Mouse (Mus musculus) spleen, adult 2 months (tissue): ENCODE results near the gene Doc2a. TPM values are rescaled to one million over a fixed set of nuclear protein-coding genes. Genes with fewer than 3 reads are reported as not detected.

Source experiments
- DNase-seq, 2 experiments: peaks; one replicate each; pipeline versions ENCODE4 v3.0.0 to v3.0.0-alpha.2; 2012 to 2021; ENCODE audit warnings: low spot score in 2 of 2, low read depth in 1 of 2
- H3K27ac ChIP-seq: fragments of 200-500 bp; 2 replicates; pipeline ENCODE4 v1.5.1; 2012; ENCODE audit warnings: low read length, inconsistent platforms; ENCODE audit not compliant: insufficient read depth
- H3K27me3 ChIP-seq: fragments of 200-500 bp; 2 replicates; pipeline ENCODE4 v1.6.1; 2012; ENCODE audit warnings: mild to moderate bottlenecking, moderate library complexity, low read length, inconsistent platforms; ENCODE audit not compliant: control insufficient read depth, insufficient read depth
- H3K36me3 ChIP-seq: fragments of 200-500 bp; 2 replicates; pipeline ENCODE4 v1.6.1; 2012; ENCODE audit warnings: mild to moderate bottlenecking, low read length, inconsistent platforms; ENCODE audit not compliant: control insufficient read depth, insufficient read depth
- H3K4me1 ChIP-seq: fragments of 200-500 bp; 2 replicates; pipeline ENCODE4 v1.6.1; 2011; ENCODE audit warnings: inconsistent platforms; ENCODE audit not compliant: control insufficient read depth, insufficient read depth, insufficient read length
- H3K4me3 ChIP-seq: fragments of 200-500 bp; 2 replicates; pipeline ENCODE4 v1.5.1; 2011; ENCODE audit warnings: mild to moderate bottlenecking, inconsistent platforms; ENCODE audit not compliant: insufficient read depth, insufficient read length; ENCODE audit errors: extremely low read depth
- CTCF ChIP-seq: fragments of 200-500 bp; IDR thresholded peaks from 2 replicates; pipeline ENCODE4 v1.5.1; 2011; ENCODE audit warnings: mild to moderate bottlenecking, inconsistent platforms; ENCODE audit not compliant: insufficient read depth, insufficient read length, insufficient replicate concordance; ENCODE audit errors: extremely low read depth
- POLR2A ChIP-seq: fragments of 200-500 bp; IDR thresholded peaks from 2 replicates; pipeline ENCODE4 v1.6.1; 2011; ENCODE audit warnings: low read depth, low read length, inconsistent platforms
- WGBS: fragments of 180-500 bp; shearing (Covaris S2); methylation state at CpG from one replicate; pipeline ENCODE4 v1.1.7; 2018; 5-methylcytosine and 5-hydroxymethylcytosine counted together
- polyA plus RNA-seq: library from polyadenylated mRNA; depleted of rRNA; stranded (reverse); fragments of >200 nt; gene quantifications from 2 replicates; pipeline ENCODE4 v1.2.3, GENCODE M21; 2012

The Doc2a gene
- polyA plus RNA-seq, 1 experiment, result not detected

GRCm38 (mm10) chr7:126853454-126853853 lies 6.2 kb downstream of the Doc2a start:
- TF ChIP-seq POLR2A (no peak), CTCF (no peak)
- no peak for DNase-seq
- 85% methylated on average over 5 of the region's 5 CpGs for WGBS
- Histone ChIP-seq H3K36me3 (peaks cover 27% of the 10 kb centered on the region), H3K4me1 (no peaks in the 10 kb centered on the region), H3K27me3 (peaks cover 5% of the 10 kb centered on the region; the same call in 1 of the 2 replicates), H3K4me3 (no peak overlapping the region), H3K27ac (no peak overlapping the region)

GRCm38 (mm10) chr7:126855641-126856040 lies 8.4 kb downstream of the Doc2a start:
- peaks cover 33% of the 10 kb centered on the region for H3K36me3 ChIP-seq
- WGBS, result 95% methylated on average over 3 of the region's 3 CpGs

GRCm38 (mm10) chr7:126856741-126857420 lies 9.7 kb downstream of the Doc2a start:
- no peaks in the 10 kb centered on the region for H3K27me3 ChIP-seq
- peaks cover 31% of the 10 kb centered on the region for H3K36me3 ChIP-seq
- no peaks in the 10 kb centered on the region; the same call in 1 of the 2 replicates for H3K4me1 ChIP-seq
- WGBS, result 81% methylated on average over 9 of the region's 9 CpGs
- H3K27ac ChIP-seq, result no peak overlapping the region
- no peak overlapping the region for H3K4me3 ChIP-seq
- no peak for TF ChIP-seq CTCF
- TF ChIP-seq POLR2A, result no peak
- DNase-seq, result no peak

More at GRCm38 (mm10) chr7:126855641-126856040, 8.4 kb downstream of the Doc2a start:
- TF ChIP-seq CTCF, result no peak
- TF ChIP-seq POLR2A, result no peak
- Histone ChIP-seq H3K27ac (no peak overlapping the region), H3K4me1 (no peaks in the 10 kb centered on the region), H3K27me3 (no peaks in the 10 kb centered on the region), H3K4me3 (no peak overlapping the region)
- no peak for DNase-seq

- H3K27ac ChIP-seq, result no peak overlapping the region; the same call in 1 of the 2 replicates
- TF ChIP-seq CTCF (no peak), POLR2A (no peak)
- 40% methylated on average over 5 of the region's 5 CpGs for whole genome bisulfite sequencing
- H3K27me3 ChIP-seq, result no peaks in the 10 kb centered on the region
- no peak for DNase-seq
- H3K36me3 ChIP-seq, result peaks cover 11% of the 10 kb centered on the region
- H3K4me3 ChIP-seq, result peak overlapping the region; percentile 76
- H3K4me1 ChIP-seq, result no peaks in the 10 kb centered on the region; the same call in 1 of the 2 replicates
These were observed 13.8 kb downstream of the Doc2a start for GRCm38 (mm10) chr7:126860987-126861386.

- Histone ChIP-seq H3K27ac (peak within 1 kb of the TSS; percentile 71), H3K4me3 (peak within 1 kb of the TSS; percentile 76), H3K27me3 (no peaks in the 10 kb centered on the region), H3K4me1 (no peaks in the 10 kb centered on the region; the same call in 1 of the 2 replicates), H3K36me3 (peaks cover 14% of the 10 kb centered on the region)
- peak; percentile 79 to 95 for DNase-seq
- TF ChIP-seq POLR2A, result peak; percentile 60
- no peak for TF ChIP-seq CTCF
- WGBS, result under 1% methylated on average over 42 of the region's 42 CpGs
These were observed 14.4 kb downstream of the Doc2a start, which contains the start of gene Hirip3 for GRCm38 (mm10) chr7:126861429-126862130. Gene Hirip3, plus strand, starts transcription at chr7:126861972.

GRCm38 (mm10) chr7:126862147-126862784 lies 15.1 kb downstream of the Doc2a start, which contains the start of gene Ino80e:
Gene Ino80e, minus strand, starts transcription at chr7:126862377.
- Histone ChIP-seq H3K27me3 (no peaks in the 10 kb centered on the region), H3K36me3 (peaks cover 18% of the 10 kb centered on the region), H3K4me3 (peak within 1 kb of the TSS; percentile 76), H3K4me1 (no peaks in the 10 kb centered on the region; the same call in 1 of the 2 replicates), H3K27ac (peak within 1 kb of the TSS; percentile 71)
- WGBS, result under 1% methylated on average over 41 of the region's 41 CpGs
- TF ChIP-seq POLR2A (no peak), CTCF (no peak)
- peak; percentile 71 to 84 for DNase-seq
